Mouse (Mus musculus): ENCODE measurements at regions not wholly inside any gene's neighbourhood (a gene's known extent, or its start where the extent isn't known, plus 50 kb on each side); places are given as distances from the start of the nearest gene placed in this dataset.

DNA sequence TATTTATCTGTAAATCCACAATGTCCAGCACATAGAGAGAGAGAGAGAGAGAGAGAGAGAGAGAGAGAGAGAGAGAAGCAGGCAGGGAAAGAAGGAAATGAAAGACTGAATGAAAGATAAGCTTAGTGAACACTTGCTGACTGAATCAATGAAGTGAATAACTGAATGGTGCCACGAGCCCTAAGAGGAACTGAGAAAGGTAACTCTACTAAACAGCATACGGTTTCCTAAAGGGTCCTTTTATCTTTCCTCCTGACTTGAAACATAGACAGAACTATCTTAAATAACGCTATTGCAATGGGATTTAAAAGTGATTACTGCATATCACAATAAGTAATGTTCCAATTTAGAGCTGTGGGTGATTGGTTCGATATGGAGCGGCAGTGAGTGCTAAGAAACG is 121.0 kb downstream of the Rbm26 start:
- H3K4me3 ChIP-seq (replicated peaks): no peak overlapping the region
- no peaks in the 10 kb centered on the region for H3K4me1 ChIP-seq
- H3K4me2 ChIP-seq: no peak overlapping the region
- H3K9ac ChIP-seq: no peak overlapping the region
- H3K9me3 ChIP-seq: no peaks in the 10 kb centered on the region
- no peak overlapping the region for H3K27ac ChIP-seq
- WGBS: 87% methylated on average over 6 of the region's 6 CpGs
- H3K36me3 ChIP-seq: no peaks in the 10 kb centered on the region
- no peaks in the 10 kb centered on the region for H3K27me3 ChIP-seq (replicated peaks)
- no peak for ATAC-seq (ENCODE audit: insufficient read depth, low FRiP score, low read depth)

GRCm38 (mm10) chr14:105038798-105039197 is 138.3 kb downstream of the Rbm26 start:
- Histone ChIP-seq H3K4me2 (no peak overlapping the region), H3K4me3 (replicated peaks) (no peak overlapping the region), H3K9ac (no peak overlapping the region), H3K9me3 (no peaks in the 10 kb centered on the region), H3K27ac (no peak overlapping the region), H3K27me3 (replicated peaks) (no peaks in the 10 kb centered on the region), H3K4me1 (no peaks in the 10 kb centered on the region), H3K36me3 (no peaks in the 10 kb centered on the region)
- ATAC-seq (ENCODE audit: insufficient read depth, low FRiP score, low read depth): no peak

DNA sequence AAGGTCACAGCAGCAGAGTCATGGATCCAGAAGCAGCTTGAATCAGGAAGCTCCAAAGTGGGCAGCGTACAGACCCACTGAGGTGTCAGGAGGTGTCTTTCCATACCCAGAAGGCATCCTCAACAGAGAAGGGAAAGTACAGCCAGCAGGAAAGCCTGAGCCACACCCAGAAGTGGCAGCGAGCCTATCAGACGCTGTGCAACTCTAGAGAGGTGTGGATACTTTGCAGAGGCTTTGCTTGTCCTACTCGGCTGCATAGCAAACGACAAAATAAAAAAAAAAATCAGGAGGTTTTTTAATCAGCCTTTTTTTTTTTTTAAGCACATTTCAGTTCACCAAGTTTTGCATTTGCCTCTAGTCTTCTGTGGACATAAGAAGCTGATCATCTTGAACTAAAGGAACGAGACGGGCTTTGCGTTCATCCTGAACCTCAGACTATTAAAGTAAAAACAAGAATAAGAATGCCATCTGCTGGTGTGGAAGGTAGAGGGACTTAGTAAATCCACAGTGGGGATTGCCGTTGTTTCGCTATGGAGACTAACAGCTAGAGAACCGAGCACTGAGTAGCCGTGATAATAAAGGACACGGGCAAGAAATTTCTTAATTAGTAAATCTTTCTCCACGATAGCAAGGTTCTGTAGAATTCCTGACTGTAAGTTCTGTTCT is 142.3 kb downstream of the Rbm26 start:
- Histone ChIP-seq H3K4me3 (replicated peaks) (no peak overlapping the region), H3K36me3 (no peaks in the 10 kb centered on the region), H3K27me3 (replicated peaks) (no peaks in the 10 kb centered on the region), H3K4me1 (no peaks in the 10 kb centered on the region), H3K9ac (no peak overlapping the region), H3K27ac (no peak overlapping the region), H3K4me2 (peak overlapping the region; percentile 36; the same call in 1 of the 2 replicates), H3K9me3 (no peaks in the 10 kb centered on the region)
- ATAC-seq (ENCODE audit: insufficient read depth, low FRiP score, low read depth): no peak
- 35% methylated on average over 14 of the region's 14 CpGs for WGBS

DNA sequence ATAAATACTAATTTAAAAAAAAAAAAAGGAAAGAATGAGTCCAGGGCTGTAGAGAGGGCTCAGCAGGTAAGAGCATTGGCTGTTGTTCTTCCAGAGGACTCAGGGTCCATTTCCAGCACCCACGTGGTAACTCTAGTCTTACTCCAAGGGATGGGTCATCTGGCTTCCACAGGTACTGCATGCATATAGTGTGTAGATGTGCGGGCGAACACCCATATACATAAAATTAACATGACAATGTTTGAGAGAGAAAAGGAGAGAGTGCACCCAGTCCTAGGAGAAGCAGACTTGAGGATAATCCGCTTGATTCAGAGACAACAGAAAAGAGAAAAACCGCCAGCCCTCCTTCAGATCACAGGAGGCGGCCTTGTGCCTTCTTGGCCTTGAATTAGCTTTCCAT is 157.2 kb downstream of the Rbm26 start:
- Histone ChIP-seq H3K4me3 (replicated peaks) (no peak overlapping the region), H3K36me3 (no peaks in the 10 kb centered on the region), H3K4me1 (no peaks in the 10 kb centered on the region), H3K27me3 (replicated peaks) (no peaks in the 10 kb centered on the region), H3K9me3 (no peaks in the 10 kb centered on the region), H3K9ac (no peak overlapping the region), H3K4me2 (no peak overlapping the region), H3K27ac (no peak overlapping the region)
- 73% methylated on average over 6 of the region's 6 CpGs for WGBS
- no peak for ATAC-seq (ENCODE audit: insufficient read depth, low FRiP score, low read depth)

GRCm38 (mm10) chr14:105016089-105016846 is 160.9 kb downstream of the Rbm26 start:
- no peak for ATAC-seq (ENCODE audit: insufficient read depth, low FRiP score, low read depth)
- Histone ChIP-seq H3K4me1 (no peaks in the 10 kb centered on the region), H3K27me3 (replicated peaks) (no peaks in the 10 kb centered on the region), H3K4me2 (no peak overlapping the region), H3K36me3 (no peaks in the 10 kb centered on the region), H3K27ac (no peak overlapping the region), H3K9me3 (no peaks in the 10 kb centered on the region), H3K4me3 (replicated peaks) (no peak overlapping the region), H3K9ac (no peak overlapping the region)
- WGBS: 56% methylated on average over 17 of the region's 17 CpGs

- ATAC-seq (ENCODE audit: insufficient read depth, low FRiP score, low read depth): no peak
- WGBS: 80% methylated on average over 2 of the region's 2 CpGs
- Histone ChIP-seq H3K27ac (no peak overlapping the region), H3K4me1 (no peaks in the 10 kb centered on the region), H3K4me3 (replicated peaks) (no peak overlapping the region), H3K27me3 (replicated peaks) (no peaks in the 10 kb centered on the region), H3K9me3 (no peaks in the 10 kb centered on the region), H3K9ac (no peak overlapping the region), H3K4me2 (no peak overlapping the region), H3K36me3 (no peaks in the 10 kb centered on the region)
These were observed 161.8 kb downstream of the Rbm26 start for GRCm38 (mm10) chr14:105015278-105015677.

- H3K27me3 ChIP-seq (replicated peaks): no peaks in the 10 kb centered on the region
- no peaks in the 10 kb centered on the region for H3K9me3 ChIP-seq
- H3K27ac ChIP-seq: no peak overlapping the region
- H3K4me1 ChIP-seq: no peaks in the 10 kb centered on the region
- H3K4me3 ChIP-seq (replicated peaks): no peak overlapping the region
- no peaks in the 10 kb centered on the region for H3K36me3 ChIP-seq
- no peak overlapping the region for H3K9ac ChIP-seq
- no peak for ATAC-seq (ENCODE audit: insufficient read depth, low FRiP score, low read depth)
- H3K4me2 ChIP-seq: no peak overlapping the region
These were observed 166.4 kb downstream of the Rbm26 start for GRCm38 (mm10) chr14:105010742-105011141.

- WGBS: 85% methylated on average over 2 of the region's 2 CpGs
- Histone ChIP-seq H3K27ac (no peak overlapping the region), H3K4me2 (no peak overlapping the region), H3K9ac (no peak overlapping the region), H3K4me3 (replicated peaks) (no peak overlapping the region), H3K4me1 (no peaks in the 10 kb centered on the region), H3K9me3 (no peaks in the 10 kb centered on the region), H3K36me3 (no peaks in the 10 kb centered on the region), H3K27me3 (replicated peaks) (no peaks in the 10 kb centered on the region)
- ATAC-seq (ENCODE audit: insufficient read depth, low FRiP score, low read depth): no peak
These were observed 168.8 kb downstream of the Rbm26 start for GRCm38 (mm10) chr14:105008331-105008730.

DNA sequence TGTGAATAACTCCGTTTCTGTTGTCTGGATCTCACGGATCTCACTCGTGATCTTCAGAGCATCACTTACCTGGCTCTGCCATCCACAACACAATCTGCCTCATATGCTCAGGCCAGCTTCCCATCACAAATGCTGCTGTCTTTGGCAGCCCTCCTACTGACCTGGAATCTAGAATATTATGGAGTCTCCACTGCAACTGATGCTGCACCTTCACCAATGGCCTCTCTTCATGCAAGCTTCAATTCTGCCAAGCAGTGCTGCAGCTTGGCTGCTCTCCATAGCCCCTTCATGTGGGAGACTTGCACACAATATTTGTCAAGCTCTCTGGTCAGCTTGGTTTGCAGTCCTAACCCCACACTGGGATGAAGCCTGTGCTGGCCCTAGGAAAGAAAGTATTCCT is 183.1 kb downstream of the Rbm26 start:
- H3K9me3 ChIP-seq: no peaks in the 10 kb centered on the region
- no peak overlapping the region for H3K27ac ChIP-seq
- H3K36me3 ChIP-seq: no peaks in the 10 kb centered on the region
- H3K4me1 ChIP-seq: no peaks in the 10 kb centered on the region
- H3K4me2 ChIP-seq: no peak overlapping the region
- no peak overlapping the region for H3K4me3 ChIP-seq (replicated peaks)
- 80% methylated on average over 3 of the region's 3 CpGs for WGBS
- no peak overlapping the region for H3K9ac ChIP-seq
- no peaks in the 10 kb centered on the region for H3K27me3 ChIP-seq (replicated peaks)
- ATAC-seq (ENCODE audit: insufficient read depth, low FRiP score, low read depth): no peak

GRCm38 (mm10) chr14:104966046-104966445 is 211.1 kb downstream of the Rbm26 start:
- no peak overlapping the region for H3K27ac ChIP-seq
- no peak overlapping the region for H3K4me3 ChIP-seq (replicated peaks)
- H3K4me2 ChIP-seq: no peak overlapping the region
- H3K27me3 ChIP-seq (replicated peaks): no peaks in the 10 kb centered on the region
- WGBS: 43% methylated on average over 1 of the region's 1 CpGs
- no peaks in the 10 kb centered on the region for H3K4me1 ChIP-seq
- H3K36me3 ChIP-seq: no peaks in the 10 kb centered on the region
- no peak for ATAC-seq (ENCODE audit: insufficient read depth, low FRiP score, low read depth)
- no peak overlapping the region for H3K9ac ChIP-seq
- no peaks in the 10 kb centered on the region for H3K9me3 ChIP-seq

- ATAC-seq (ENCODE audit: insufficient read depth, low FRiP score, low read depth): no peak
- no peaks in the 10 kb centered on the region for H3K36me3 ChIP-seq
- no peak overlapping the region for H3K4me3 ChIP-seq (replicated peaks)
- no peak overlapping the region for H3K27ac ChIP-seq
- H3K4me2 ChIP-seq: no peak overlapping the region
- WGBS: 83% methylated on average over 5 of the region's 5 CpGs
- no peaks in the 10 kb centered on the region for H3K9me3 ChIP-seq
- H3K27me3 ChIP-seq (replicated peaks): no peaks in the 10 kb centered on the region
- H3K4me1 ChIP-seq: no peaks in the 10 kb centered on the region
- H3K9ac ChIP-seq: no peak overlapping the region
These were observed 233.7 kb downstream of the Rbm26 start for GRCm38 (mm10) chr14:104943450-104943849.

- H3K9ac ChIP-seq: no peak overlapping the region
- H3K4me2 ChIP-seq: no peak overlapping the region
- ATAC-seq (ENCODE audit: insufficient read depth, low FRiP score, low read depth): no peak
- H3K9me3 ChIP-seq: no peaks in the 10 kb centered on the region
- no peaks in the 10 kb centered on the region for H3K4me1 ChIP-seq
- H3K27me3 ChIP-seq (replicated peaks): no peaks in the 10 kb centered on the region
- H3K36me3 ChIP-seq: no peaks in the 10 kb centered on the region
- H3K4me3 ChIP-seq (replicated peaks): no peak overlapping the region
- WGBS: 88% methylated on average over 15 of the region's 15 CpGs
- H3K27ac ChIP-seq: no peak overlapping the region
These were observed 237.2 kb downstream of the Rbm26 start for GRCm38 (mm10) chr14:104939961-104940360.
